Mouse (Mus musculus): Measurements from ENCODE around the gene Fbxl18.

DNA sequence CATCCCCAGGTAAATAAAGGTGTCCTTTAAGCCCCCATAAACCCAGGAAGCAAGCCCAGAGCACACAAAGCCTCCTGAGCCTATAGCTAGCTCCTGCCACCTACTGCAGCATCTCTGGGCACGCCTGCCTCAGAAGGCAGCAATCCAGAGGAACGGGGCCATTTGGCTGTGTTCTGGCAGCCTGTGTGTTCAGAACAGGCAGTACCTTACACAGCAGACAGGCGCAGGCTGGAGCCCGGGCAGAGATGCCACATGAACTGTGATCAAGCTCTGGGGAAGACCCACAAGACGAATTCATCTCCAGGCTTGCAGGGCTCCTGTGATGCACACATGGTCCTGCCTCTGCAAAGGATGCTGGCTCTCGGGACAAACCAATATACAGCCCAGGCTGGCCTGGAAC lies 15.0 kb downstream of the Fbxl18 start:
- no peak for TF ChIP-seq CTCF (IDR thresholded peaks at IDR 0.05 in 2 of 3, conservative IDR thresholded peaks at IDR 0.05 in 1 of 3; ENCODE audit: control insufficient read depth in 1 of 3, insufficient read depth in 1 of 3, low read depth in 2 of 3, low read length in 3 of 3, poor library complexity in 1 of 3, severe bottlenecking in 1 of 3)
- TF ChIP-seq ETS1 (IDR thresholded peaks at IDR 0.05; ENCODE audit: low read depth, low read length): no peak
